ENCODE assay signal across 30 mouse cellular contexts in the genomic region with DNA sequence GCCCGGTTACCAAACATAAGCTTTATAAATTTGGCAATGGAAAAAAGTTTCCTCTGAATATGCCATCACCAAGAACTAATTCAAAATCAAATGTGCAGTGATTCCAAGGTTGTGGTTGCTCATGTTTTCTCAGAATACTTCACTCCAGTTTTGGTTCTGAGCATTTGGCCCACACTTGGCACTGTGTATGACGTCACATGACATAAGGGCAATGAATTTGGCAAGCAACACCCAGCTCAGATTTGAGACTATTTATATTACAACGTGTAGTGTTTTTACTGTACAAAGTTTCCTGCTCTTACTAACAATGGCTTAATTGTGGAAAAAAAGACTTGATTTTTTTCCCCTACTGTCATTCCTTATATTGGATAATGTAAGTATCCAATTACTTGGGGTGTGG. TPM values are rescaled to one million over a fixed set of nuclear protein-coding genes. Genes with fewer than 3 reads are reported as not detected.
DNase-seq lines count a peak whose midpoint lies in the region; ATAC-seq and TF ChIP-seq lines count a peak whose summit lies in the region.
"Had no signal": no experiment of that assay in that cellular context is flagged by ENCODE, and none has a peak within 500 bp of the region (broad histone marks: within the 10 kb centered on the region; RNA-seq: fewer than 3 reads in every experiment).

No protein-coding gene starts in this region.

- no peak for ATAC-seq in intestine, embryonic 14.5 days (replicated peaks; ENCODE audit: low FRiP score, low TSS enrichment, low read depth)
- no peak for ATAC-seq in intestine, embryonic 16.5 days
- 0 out of 2 replicates have a peak, but pooled peaks have one; percentile 35 for ATAC-seq in lung, postnatal 0 days
- ATAC-seq in monocyte, adult 5-6 weeks (replicated peaks; ENCODE audit: insufficient number of reproducible peaks, low FRiP score, low TSS enrichment, poor library complexity, severe bottlenecking): no peak
- ATAC-seq: activated CD4-positive, CD25-positive, alpha-beta regulatory T cell, adult 4 months; CD4-positive, CD25-positive, alpha-beta regulatory T cell, adult 4 months; forebrain, embryonic 16.5 days; liver, embryonic 12.5 days; liver, postnatal 0 days had no signal

- H3K4me2 ChIP-seq in intestine, embryonic 14.5 days (ENCODE audit: low read length): no peak overlapping the region
- H3K4me2 ChIP-seq in intestine, embryonic 16.5 days (ENCODE audit: low read depth, low read length): no peak overlapping the region
- H3K4me2 ChIP-seq in lung, postnatal 0 days (replicated peaks; ENCODE audit: low read depth, low read length): no peak overlapping the region
- H3K4me2 ChIP-seq: hindbrain, embryonic 13.5 days; limb, embryonic 13.5 days; liver, embryonic 12.5 days; neural tube, embryonic 15.5 days; stomach, embryonic 15.5 days had no signal

- no peaks in the 10 kb centered on the region for H3K36me3 ChIP-seq in intestine, embryonic 14.5 days (ENCODE audit: control insufficient read depth, insufficient read depth, low read length)
- no peaks in the 10 kb centered on the region for H3K36me3 ChIP-seq in intestine, embryonic 16.5 days (ENCODE audit: control insufficient read depth, insufficient read depth, low read length)
- H3K36me3 ChIP-seq in lung, postnatal 0 days (ENCODE audit: insufficient read depth, low read length): no peaks in the 10 kb centered on the region
- H3K36me3 ChIP-seq: forebrain, embryonic 10.5 days; hindbrain, embryonic 13.5 days; liver, embryonic 12.5 days; neural tube, embryonic 15.5 days; stomach, embryonic 15.5 days had no signal

- 56% methylated on average over 3 of the region's 3 CpGs for WGBS in intestine, embryonic 14.5 days
- WGBS in intestine, embryonic 16.5 days: 50% methylated on average over 3 of the region's 3 CpGs
- WGBS in lung, postnatal 0 days: 28% methylated on average over 3 of the region's 3 CpGs

- no peak for TF ChIP-seq EP300 in lung, postnatal 0 days (IDR thresholded peaks at IDR 0.05)

- no peaks in the 10 kb centered on the region for H3K4me1 ChIP-seq in intestine, embryonic 14.5 days (replicated peaks; ENCODE audit: control insufficient read depth, insufficient read depth, low read length)
- no peaks in the 10 kb centered on the region for H3K4me1 ChIP-seq in intestine, embryonic 16.5 days (ENCODE audit: control insufficient read depth, insufficient read depth, low read length)
- no peaks in the 10 kb centered on the region; the same call in 1 of the 2 replicates for H3K4me1 ChIP-seq in lung, postnatal 0 days (ENCODE audit: insufficient read depth, low read depth, low read length)
- H3K4me1 ChIP-seq: forebrain, embryonic 10.5 days; hindbrain, embryonic 13.5 days; liver, embryonic 12.5 days; neural tube, embryonic 15.5 days; stomach, embryonic 15.5 days had no signal

- peak; percentile 55 for DNase-seq in heart, adult 11 months
- DNase-seq in heart, adult 8-10 months (ENCODE audit: low spot score): no peak
- peak; percentile 35 for DNase-seq in intestine, embryonic 14.5 days (ENCODE audit: low spot score)
- peak; percentile 64 for DNase-seq in lung, postnatal 0 days (ENCODE audit: low spot score)
- DNase-seq in lung, postnatal 25 days (ENCODE audit: low spot score): no peak
- DNase-seq in fibroblast of lung, adult 2 months (ENCODE audit: low read depth): peak; percentile 71
- DNase-seq: adrenal gland, adult 8-10 months; cerebellum, adult 8-10 months; cerebellum, postnatal 25 days; heart, postnatal 4 days; kidney, adult 11 months; kidney, postnatal 36 days; liver, postnatal 0 days; midbrain, embryonic 14.5 days; retina, postnatal 1 day; right cerebral cortex, postnatal 14 days; thymus, postnatal 14 days had no signal

- no peak overlapping the region for H3K9ac ChIP-seq in intestine, embryonic 14.5 days (ENCODE audit: low read length)
- no peak overlapping the region for H3K9ac ChIP-seq in intestine, embryonic 16.5 days (ENCODE audit: low read depth, low read length)
- H3K9ac ChIP-seq in lung, postnatal 0 days (replicated peaks; ENCODE audit: low read depth): no peak overlapping the region
- H3K9ac ChIP-seq: hindbrain, embryonic 13.5 days; limb, embryonic 13.5 days; liver, embryonic 12.5 days; liver, postnatal 0 days; neural tube, embryonic 15.5 days; stomach, embryonic 15.5 days had no signal

- TF ChIP-seq CTCF in lung, postnatal 0 days (IDR thresholded peaks at IDR 0.05): no peak

- H3K9me3 ChIP-seq in intestine, embryonic 14.5 days (ENCODE audit: control insufficient read depth, low read length): no peaks in the 10 kb centered on the region
- H3K9me3 ChIP-seq in intestine, embryonic 16.5 days (ENCODE audit: control insufficient read depth, low read length): no peaks in the 10 kb centered on the region
- H3K9me3 ChIP-seq in lung, postnatal 0 days (ENCODE audit: low read length): no peaks in the 10 kb centered on the region
- H3K9me3 ChIP-seq: forebrain, embryonic 10.5 days; hindbrain, embryonic 13.5 days; limb, embryonic 13.5 days; liver, embryonic 12.5 days; neural tube, embryonic 15.5 days; stomach, embryonic 15.5 days had no signal

- H3K4me3 ChIP-seq in intestine, embryonic 14.5 days (ENCODE audit: low read depth, low read length): no peak overlapping the region
- no peak overlapping the region for H3K4me3 ChIP-seq in intestine, embryonic 16.5 days (ENCODE audit: low read length)
- H3K4me3 ChIP-seq in lung, postnatal 0 days (ENCODE audit: low read depth, low read length): no peak overlapping the region
- H3K4me3 ChIP-seq: forebrain, embryonic 10.5 days; hindbrain, embryonic 13.5 days; layer of hippocampus, adult 2 months; left cerebral cortex, adult 2 months; limb, embryonic 13.5 days; liver, embryonic 12.5 days; neural tube, embryonic 15.5 days; stomach, embryonic 15.5 days had no signal

- no peak overlapping the region for H3K27ac ChIP-seq in intestine, embryonic 14.5 days (ENCODE audit: low read depth)
- H3K27ac ChIP-seq in intestine, embryonic 16.5 days (ENCODE audit: low read length): no peak overlapping the region
- H3K27ac ChIP-seq in lung, postnatal 0 days (ENCODE audit: low read length): no peak overlapping the region
- H3K27ac ChIP-seq: forebrain, embryonic 10.5 days; hindbrain, embryonic 13.5 days; layer of hippocampus, adult 2 months; left cerebral cortex, adult 2 months; limb, embryonic 13.5 days; liver, embryonic 12.5 days; neural tube, embryonic 15.5 days; stomach, embryonic 15.5 days had no signal

- H3K27me3 ChIP-seq in intestine, embryonic 14.5 days (replicated peaks; ENCODE audit: control insufficient read depth, insufficient read depth, low read length): no peaks in the 10 kb centered on the region
- H3K27me3 ChIP-seq in intestine, embryonic 16.5 days (replicated peaks; ENCODE audit: control insufficient read depth, insufficient read depth, low read length): no peaks in the 10 kb centered on the region
- no peaks in the 10 kb centered on the region for H3K27me3 ChIP-seq in lung, postnatal 0 days (replicated peaks; ENCODE audit: insufficient read depth, low read length)
- H3K27me3 ChIP-seq: hindbrain, embryonic 13.5 days; limb, embryonic 13.5 days; liver, embryonic 12.5 days; neural tube, embryonic 15.5 days; stomach, embryonic 15.5 days had no signal

RNA-seq across cellular contexts. Expression of a gene that starts 10.4 kb away (rescaled TPM):
- 10 to 100 TPM; 23.6 to 32.6 (median 27.9) TPM for total RNA-seq in heart, adult 8-10 months (2022)
- 31.6 and 34.1 TPM in 2 replicates for polyA plus RNA-seq in intestine, embryonic 14.5 days (2014; fragmentation: Nextera tagmentation; extraction: Ambion mirVana)
- 28.5 and 30.3 TPM in 2 replicates for polyA plus RNA-seq in intestine, embryonic 16.5 days (2015; fragmentation: Nextera tagmentation; extraction: Ambion mirVana)
- 19.5 and 21.6 TPM in 2 replicates for polyA plus RNA-seq in lung, postnatal 0 days (2015; fragmentation: Nextera tagmentation; extraction: Ambion mirVana)
- total RNA-seq in monocyte, adult 5-6 weeks (2017): 43.3 to 103 TPM (median 80.0 TPM) in 3 replicates

Comparison
In these comparisons a context has a peak if more than half of its experiments do, and no peak if none do; other contexts are left out.
1. DNase-seq: peak in heart, adult 11 months (single experiment), intestine, embryonic 14.5 days (single experiment), lung, postnatal 0 days (single experiment) and fibroblast of lung, adult 2 months (single experiment); none in heart, adult 8-10 months (single experiment) and lung, postnatal 25 days (single experiment).